Mouse (Mus musculus): Measurements from ENCODE around the gene Mafg. TPM values are rescaled to one million over a fixed set of nuclear protein-coding genes. Genes with fewer than 3 reads are reported as not detected.

Mafg gene
- polyA plus RNA-seq, 1 experiment from 2014 or later, result 25.1 TPM

DNA sequence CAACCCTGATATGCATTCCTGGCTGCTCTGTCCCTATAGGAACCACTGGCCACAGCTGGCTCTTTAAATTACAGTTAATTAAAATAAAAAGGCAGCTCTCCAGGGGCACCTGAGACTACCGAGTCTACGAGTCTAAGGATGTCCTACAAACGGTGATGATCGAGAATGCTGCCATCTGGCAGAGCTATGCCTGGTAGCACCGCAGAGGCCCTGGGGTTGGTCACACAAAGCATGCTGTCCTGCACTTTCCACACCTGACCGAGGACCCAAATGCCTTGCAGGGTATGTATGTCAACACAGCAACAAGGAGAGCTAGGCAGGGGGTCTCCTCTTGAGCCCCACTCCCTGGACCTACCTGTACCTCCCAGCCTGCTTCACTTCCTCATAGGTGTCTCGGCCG lies 19.4 kb downstream of the Mafg start:
- no peak overlapping the region for H3K4me3 ChIP-seq
- peaks cover 80% of the 10 kb centered on the region for H3K36me3 ChIP-seq (replicated peaks)
- no peaks in the 10 kb centered on the region for H3K9me3 ChIP-seq

GRCm38 (mm10) chr11:120613481-120613972 lies 19.9 kb downstream of the Mafg start:
- 88% methylated on average over 10 of the region's 10 CpGs for WGBS
- no peak for DNase-seq (ENCODE audit: low spot score)
- H3K9me3 ChIP-seq, result no peaks in the 10 kb centered on the region
- H3K4me1 ChIP-seq, result peaks cover 41% of the 10 kb centered on the region
- H3K27me3 ChIP-seq (replicated peaks; ENCODE audit: low read depth, poor library complexity, severe bottlenecking), result peaks cover 15% of the 10 kb centered on the region
- H3K27ac ChIP-seq (replicated peaks), result no peak overlapping the region
- no peak overlapping the region for H3K4me3 ChIP-seq
- H3K36me3 ChIP-seq (replicated peaks), result peaks cover 77% of the 10 kb centered on the region

More for the DNA sequence above, 19.4 kb downstream of the Mafg start:
- H3K4me1 ChIP-seq, result peaks cover 36% of the 10 kb centered on the region
- H3K27me3 ChIP-seq (replicated peaks; ENCODE audit: low read depth, poor library complexity, severe bottlenecking), result peaks cover 11% of the 10 kb centered on the region
- 87% methylated on average over 8 of the region's 8 CpGs for WGBS
- H3K27ac ChIP-seq (replicated peaks), result no peak overlapping the region
- DNase-seq (ENCODE audit: low spot score), result no peak

GRCm38 (mm10) chr11:120612763-120613162 lies 20.6 kb downstream of the Mafg start:
- 52% methylated on average over 6 of the region's 6 CpGs for WGBS
- Histone ChIP-seq H3K4me1 (peaks cover 41% of the 10 kb centered on the region), H3K27me3 (replicated peaks; ENCODE audit: low read depth, poor library complexity, severe bottlenecking) (peaks cover 23% of the 10 kb centered on the region), H3K36me3 (replicated peaks) (peaks cover 69% of the 10 kb centered on the region), H3K27ac (replicated peaks) (no peak overlapping the region), H3K9me3 (no peaks in the 10 kb centered on the region), H3K4me3 (peak overlapping the region; percentile 23; the same call in 1 of the 2 replicates)
- DNase-seq (ENCODE audit: low spot score), result peak; percentile 79

- no peak for DNase-seq (ENCODE audit: low spot score)
- Histone ChIP-seq H3K4me1 (peaks cover 29% of the 10 kb centered on the region), H3K36me3 (replicated peaks) (peaks cover 83% of the 10 kb centered on the region), H3K27ac (replicated peaks) (no peak overlapping the region), H3K9me3 (no peaks in the 10 kb centered on the region), H3K27me3 (replicated peaks; ENCODE audit: low read depth, poor library complexity, severe bottlenecking) (peaks cover 40% of the 10 kb centered on the region), H3K4me3 (no peak overlapping the region)
- WGBS, result 85% methylated on average over 9 of the region's 9 CpGs
Measured at GRCm38 (mm10) chr11:120610477-120611046, 22.8 kb downstream of the Mafg start.

DNA sequence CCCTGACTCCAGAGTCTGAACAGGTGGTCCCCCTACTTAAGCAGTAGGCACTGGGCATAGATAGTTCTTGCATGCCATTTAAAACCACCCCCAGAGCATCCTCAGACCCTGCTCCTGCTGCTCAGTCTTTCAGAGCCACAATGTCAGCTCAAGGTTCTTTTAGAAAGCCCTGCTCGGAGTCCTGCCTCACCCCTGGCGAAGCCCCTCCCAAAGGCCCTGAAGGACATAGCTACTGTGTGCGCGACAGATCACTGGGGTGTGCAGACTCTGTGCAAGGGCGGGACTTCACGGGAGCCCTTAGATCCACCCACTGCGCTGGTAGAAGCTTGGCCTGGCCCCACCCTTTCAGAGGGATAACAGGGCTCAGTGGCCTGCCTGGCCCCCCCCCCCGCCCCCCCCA lies 24.1 kb downstream of the Mafg start:
- Histone ChIP-seq H3K4me1 (peaks cover 25% of the 10 kb centered on the region), H3K36me3 (replicated peaks) (peaks cover 86% of the 10 kb centered on the region), H3K27me3 (replicated peaks; ENCODE audit: low read depth, poor library complexity, severe bottlenecking) (peaks cover 40% of the 10 kb centered on the region), H3K4me3 (peak overlapping the region; percentile 49), H3K9me3 (no peaks in the 10 kb centered on the region), H3K27ac (replicated peaks) (peak overlapping the region; percentile 20; the same call in 1 of the 2 replicates)
- DNase-seq (ENCODE audit: low spot score), result no peak
- WGBS, result 42% methylated on average over 8 of the region's 8 CpGs

DNA sequence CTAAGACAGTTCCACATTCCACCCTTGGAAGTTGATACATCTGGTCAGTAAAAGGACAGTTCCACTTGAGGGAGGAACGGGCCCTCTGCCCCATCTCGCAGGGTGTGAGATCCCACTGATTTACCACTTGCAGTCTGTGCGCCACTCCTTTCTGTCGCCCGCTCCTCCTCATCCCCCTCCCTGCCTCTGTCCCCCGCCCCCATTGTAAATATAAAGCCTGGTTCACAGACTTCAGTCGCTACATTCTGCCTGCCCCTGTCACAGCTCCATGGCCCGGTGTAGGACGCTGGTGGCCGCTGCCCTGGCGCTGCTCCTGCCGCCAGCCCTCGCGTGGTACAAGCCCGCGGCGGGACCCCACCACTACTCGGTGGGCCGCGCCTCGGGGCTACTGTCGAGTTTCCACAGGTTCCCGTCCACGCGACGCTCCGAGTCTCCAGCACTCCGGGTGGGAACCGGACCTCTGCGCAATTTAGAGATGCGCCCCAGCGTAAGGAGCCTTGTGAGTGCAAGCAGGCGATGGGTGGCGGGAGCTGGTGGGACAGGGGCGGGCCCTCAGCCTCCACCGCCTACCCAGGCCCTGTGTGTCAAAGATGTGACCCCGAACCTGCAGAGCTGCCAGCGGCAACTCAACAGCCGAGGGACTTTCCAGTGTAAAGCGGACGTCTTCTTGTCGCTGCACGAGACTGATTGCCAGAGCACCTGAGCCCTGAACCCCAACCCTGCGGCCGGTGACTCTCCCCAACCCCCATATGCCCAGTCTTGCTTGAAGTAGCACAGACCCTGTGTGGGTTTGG lies 25.0 kb downstream of the Mafg start, which contains the start of gene Npb:
Gene Npb, plus strand, starts transcription at position 237 of the 794 bp plus-strand sequence.
- Histone ChIP-seq H3K9me3 (no peaks in the 10 kb centered on the region), H3K36me3 (replicated peaks) (peaks cover 86% of the 10 kb centered on the region), H3K4me3 (peak within 1 kb of the TSS; percentile 49), H3K27ac (replicated peaks) (peak within 1 kb of the TSS; percentile 20; the same call in 1 of the 2 replicates), H3K27me3 (replicated peaks; ENCODE audit: low read depth, poor library complexity, severe bottlenecking) (peaks cover 40% of the 10 kb centered on the region), H3K4me1 (peaks cover 25% of the 10 kb centered on the region)
- 6% methylated on average over 45 of the region's 45 CpGs for WGBS
- no peak for DNase-seq (ENCODE audit: low spot score)

DNA sequence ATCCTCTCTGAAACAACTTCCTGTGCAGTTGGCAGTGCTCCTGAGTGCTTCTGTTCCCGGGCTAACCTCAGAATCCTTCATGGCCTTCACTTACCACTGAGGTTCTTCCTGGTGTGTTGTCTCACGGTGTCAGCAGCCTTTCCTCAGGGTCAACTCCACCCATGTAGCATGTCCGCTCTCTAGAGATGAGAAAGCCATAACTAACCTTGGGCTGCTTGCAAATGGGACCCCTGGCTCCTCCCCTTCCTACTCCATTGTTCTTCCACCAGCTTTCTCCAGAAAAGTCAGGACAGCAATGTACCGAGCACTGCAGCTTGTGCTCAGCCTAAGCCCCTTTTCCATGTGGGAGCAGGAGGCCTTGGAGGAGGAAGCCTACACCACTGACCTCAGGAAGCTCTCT lies 26.6 kb downstream of the Mafg start:
- 85% methylated on average over 4 of the region's 4 CpGs for WGBS
- H3K4me1 ChIP-seq, result peaks cover 25% of the 10 kb centered on the region
- DNase-seq (ENCODE audit: low spot score), result no peak
- 0 out of 2 replicates have a peak overlapping the region, but pooled peaks have one; percentile 21 for H3K27ac ChIP-seq (replicated peaks)
- peaks cover 40% of the 10 kb centered on the region for H3K27me3 ChIP-seq (replicated peaks; ENCODE audit: low read depth, poor library complexity, severe bottlenecking)
- H3K36me3 ChIP-seq (replicated peaks), result peaks cover 86% of the 10 kb centered on the region
- H3K4me3 ChIP-seq, result 0 out of 2 replicates have a peak overlapping the region, but pooled peaks have one; percentile 49
- H3K9me3 ChIP-seq, result no peaks in the 10 kb centered on the region

DNA sequence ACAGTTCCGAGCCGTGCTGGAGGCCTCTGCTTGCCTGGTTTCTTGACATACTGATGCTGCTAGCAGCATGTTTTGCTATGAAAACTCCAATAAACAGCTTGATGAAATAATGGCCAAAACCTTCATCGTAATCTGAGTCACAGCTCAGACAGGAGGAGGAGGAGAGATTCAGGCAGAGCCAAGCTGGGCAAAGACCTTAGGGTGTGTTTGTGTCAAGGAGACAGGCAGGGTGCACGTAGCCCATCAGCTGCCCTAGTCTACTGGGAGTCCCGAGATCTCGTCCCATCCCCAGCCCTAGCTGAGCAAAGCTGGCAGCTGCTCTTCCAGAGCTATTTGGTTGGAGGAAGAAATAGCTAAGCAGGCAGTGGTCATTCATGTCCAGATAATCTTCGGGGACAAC lies 27.7 kb downstream of the Mafg start:
- Histone ChIP-seq H3K27ac (replicated peaks) (no peak overlapping the region), H3K4me3 (no peak overlapping the region), H3K9me3 (no peaks in the 10 kb centered on the region), H3K27me3 (replicated peaks; ENCODE audit: low read depth, poor library complexity, severe bottlenecking) (peaks cover 40% of the 10 kb centered on the region), H3K36me3 (replicated peaks) (peaks cover 84% of the 10 kb centered on the region), H3K4me1 (peaks cover 25% of the 10 kb centered on the region)
- no peak for DNase-seq (ENCODE audit: low spot score)
- 90% methylated on average over 7 of the region's 7 CpGs for WGBS

GRCm38 (mm10) chr11:120603545-120603944 lies 29.9 kb downstream of the Mafg start:
- 77% methylated on average over 2 of the region's 2 CpGs for WGBS
- Histone ChIP-seq H3K4me3 (no peak overlapping the region), H3K9me3 (no peaks in the 10 kb centered on the region), H3K27me3 (replicated peaks; ENCODE audit: low read depth, poor library complexity, severe bottlenecking) (peaks cover 25% of the 10 kb centered on the region), H3K4me1 (peaks cover 27% of the 10 kb centered on the region), H3K36me3 (replicated peaks) (peaks cover 76% of the 10 kb centered on the region), H3K27ac (replicated peaks) (no peak overlapping the region)
- DNase-seq (ENCODE audit: low spot score), result no peak

DNA sequence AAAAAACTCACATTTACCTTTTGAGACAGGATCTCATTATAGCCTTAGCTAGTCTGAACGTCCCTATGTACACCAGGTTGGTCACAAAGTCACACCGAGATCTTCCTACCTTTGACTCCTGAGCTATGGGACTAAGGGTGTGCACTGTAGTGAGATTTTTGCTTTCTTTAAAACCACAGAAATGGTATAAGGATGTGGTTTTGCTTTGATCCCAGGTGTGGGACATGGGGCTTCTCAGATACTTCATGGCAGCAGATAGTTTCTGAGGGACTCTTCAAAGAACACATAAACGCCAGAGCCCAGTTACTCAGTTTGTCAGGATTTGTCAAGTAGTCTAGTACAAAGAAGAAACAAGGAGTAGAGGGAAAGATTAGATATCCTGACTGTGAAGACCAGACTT lies 32.7 kb downstream of the Mafg start:
- peaks cover 77% of the 10 kb centered on the region for H3K36me3 ChIP-seq (replicated peaks)
- H3K4me1 ChIP-seq, result peaks cover 31% of the 10 kb centered on the region

GRCm38 (mm10) chr11:120598990-120599549 lies 34.3 kb downstream of the Mafg start:
- no peak for DNase-seq (ENCODE audit: low spot score)
- Histone ChIP-seq H3K9me3 (no peaks in the 10 kb centered on the region), H3K4me1 (peaks cover 34% of the 10 kb centered on the region), H3K27me3 (replicated peaks; ENCODE audit: low read depth, poor library complexity, severe bottlenecking) (no peaks in the 10 kb centered on the region), H3K36me3 (replicated peaks) (peaks cover 77% of the 10 kb centered on the region), H3K4me3 (peak overlapping the region; percentile 99), H3K27ac (replicated peaks) (peak overlapping the region; percentile 99)
- WGBS, result 54% methylated on average over 17 of the region's 17 CpGs

More for the DNA sequence above, 32.7 kb downstream of the Mafg start:
- H3K9me3 ChIP-seq, result no peaks in the 10 kb centered on the region
- H3K27me3 ChIP-seq (replicated peaks; ENCODE audit: low read depth, poor library complexity, severe bottlenecking), result no peaks in the 10 kb centered on the region
- H3K27ac ChIP-seq (replicated peaks), result no peak overlapping the region
- H3K4me3 ChIP-seq, result no peak overlapping the region
- WGBS, result 89% methylated on average over 3 of the region's 3 CpGs
- no peak for DNase-seq (ENCODE audit: low spot score)

DNA sequence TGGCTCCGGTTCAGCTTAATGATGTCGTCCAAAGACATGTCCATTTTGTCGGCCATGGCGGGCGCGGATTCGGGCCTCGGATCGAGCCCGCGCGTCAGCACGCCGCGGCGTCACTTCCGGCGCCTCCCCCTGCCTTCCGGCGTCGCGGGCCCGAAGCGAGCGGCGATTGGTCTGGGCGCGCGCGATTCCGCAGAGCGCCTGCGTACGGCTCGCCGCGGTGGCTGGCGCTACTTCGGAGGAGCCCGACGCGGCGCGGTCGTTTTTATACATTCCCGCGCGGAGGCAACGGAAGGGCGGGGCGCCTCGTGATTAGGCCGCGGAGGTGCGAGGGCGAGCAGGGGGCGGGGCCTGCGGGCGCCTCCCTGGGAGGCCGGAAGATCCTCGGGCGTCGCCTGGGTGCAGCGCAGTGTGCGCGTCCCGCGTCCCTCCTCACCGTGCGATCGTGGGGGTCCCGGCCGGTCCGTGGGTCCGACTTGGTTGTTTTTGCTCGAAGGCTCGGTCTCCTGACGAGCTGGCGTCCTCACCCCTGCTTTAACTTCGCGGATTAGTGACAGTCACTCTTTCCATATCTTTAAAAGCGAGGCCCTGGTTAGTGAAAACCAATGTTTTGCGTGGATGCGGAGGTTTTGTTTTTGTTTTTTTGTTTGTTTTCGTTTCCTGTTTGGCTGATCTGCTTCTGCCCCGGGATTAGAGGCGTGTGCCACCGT lies 35.0 kb downstream of the Mafg start, which contains the start of the genes Alyref and Anapc11:
Gene Alyref, minus strand, starts transcription at position 83 of the 707 bp plus-strand sequence.
Gene Anapc11, plus strand, starts transcription at position 139 of the 707 bp plus-strand sequence.
- under 1% methylated on average over 88 of the region's 88 CpGs for WGBS
- peaks cover 77% of the 10 kb centered on the region for H3K36me3 ChIP-seq (replicated peaks)
- peak within 1 kb of the TSS; percentile 99 for H3K27ac ChIP-seq (replicated peaks)
- H3K27me3 ChIP-seq (replicated peaks; ENCODE audit: low read depth, poor library complexity, severe bottlenecking), result no peaks in the 10 kb centered on the region
- H3K4me1 ChIP-seq, result peaks cover 34% of the 10 kb centered on the region
- peak; percentile 97 for DNase-seq (ENCODE audit: low spot score)
- peak within 1 kb of the TSS; percentile 99 for H3K4me3 ChIP-seq
- H3K9me3 ChIP-seq, result no peaks in the 10 kb centered on the region
